Mouse (Mus musculus) embryo, embryonic 11 days (tissue): ENCODE measurements around the gene 4930435E12Rik.

ENCODE experiments used
- DNase-seq: peaks from one replicate; pipeline ENCODE4 v3.0.0-alpha.2; 2015

4930435E12Rik gene

DNA sequence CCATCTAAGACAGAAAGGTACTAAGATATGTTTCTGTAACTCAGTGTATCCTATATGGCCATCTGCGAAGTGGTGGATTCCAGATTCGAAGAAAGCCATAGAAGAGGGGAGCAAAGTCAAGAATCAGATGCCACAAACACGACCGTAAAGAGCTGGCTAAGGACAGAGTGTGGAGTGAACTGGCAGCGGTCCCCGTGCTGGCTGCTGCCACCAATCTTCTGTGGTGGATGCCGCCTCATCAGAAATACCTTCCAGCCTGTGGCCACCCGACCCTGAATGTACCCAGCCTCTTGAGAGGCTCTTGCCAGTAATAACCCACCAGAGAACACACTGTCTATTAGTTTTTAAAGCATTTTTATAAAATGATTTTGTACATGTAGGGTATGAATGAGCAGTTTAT, 60.2 kb downstream of the 4930435E12Rik start:
- DNase-seq, result no peak

DNA sequence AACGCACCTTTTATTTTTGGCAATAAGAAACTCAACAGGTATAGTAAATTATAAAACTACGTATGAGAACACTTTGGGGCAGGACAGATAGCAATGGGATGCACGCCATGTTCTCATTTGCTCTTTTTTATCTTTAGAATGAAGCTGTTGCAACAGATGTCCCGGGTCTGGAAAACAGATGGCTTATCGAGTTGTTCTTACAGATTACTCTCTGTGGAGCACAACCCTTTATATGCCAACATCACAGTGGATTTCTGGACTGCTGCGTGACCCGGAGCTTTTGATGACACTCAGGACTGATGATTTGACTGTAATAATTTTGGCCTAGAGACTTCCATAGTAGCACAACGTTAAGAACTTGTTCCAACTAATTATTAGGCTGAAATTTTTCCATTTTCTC, 60.8 kb downstream of the 4930435E12Rik start:
- DNase-seq, result no peak

DNA sequence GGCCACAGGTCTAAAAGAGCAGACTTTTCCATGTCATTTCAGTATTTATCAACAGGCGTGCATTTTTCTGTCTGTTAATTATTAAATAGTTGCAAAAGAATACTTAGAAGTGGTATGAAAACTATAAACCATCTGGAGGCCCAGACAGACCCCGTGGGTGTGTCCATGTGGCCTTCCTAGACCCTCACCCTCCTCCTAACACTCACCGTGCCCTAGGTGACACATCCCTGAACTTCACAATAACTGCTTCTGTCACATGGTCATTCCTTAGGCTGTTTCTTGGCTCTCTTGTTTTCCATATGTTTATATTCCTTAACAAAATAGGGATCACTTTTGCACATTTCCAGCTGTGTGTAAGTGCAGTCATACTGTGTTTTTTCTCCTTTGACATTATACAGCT, 61.9 kb downstream of the 4930435E12Rik start:
- DNase-seq, result no peak

DNA sequence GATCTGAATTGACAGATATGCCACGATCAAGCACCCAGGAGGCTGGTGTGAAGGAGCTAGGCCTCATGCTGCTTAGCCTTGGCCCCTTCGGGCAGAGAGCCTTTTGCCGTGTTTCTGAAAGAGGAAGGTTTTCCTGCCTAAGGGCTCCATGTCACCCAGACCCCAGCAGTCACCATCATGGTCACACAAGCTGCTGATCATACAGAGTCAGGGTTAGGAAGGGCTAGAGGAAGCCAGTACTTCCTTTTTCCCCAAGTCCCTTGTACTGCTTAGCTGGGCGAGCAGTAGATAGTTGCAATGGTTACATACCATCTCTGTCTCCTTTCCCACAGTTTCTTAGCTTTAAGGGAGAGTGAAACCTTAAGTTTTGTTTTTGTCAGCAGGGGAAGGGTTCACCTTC, 65.0 kb downstream of the 4930435E12Rik start:
- DNase-seq, result no peak

DNA sequence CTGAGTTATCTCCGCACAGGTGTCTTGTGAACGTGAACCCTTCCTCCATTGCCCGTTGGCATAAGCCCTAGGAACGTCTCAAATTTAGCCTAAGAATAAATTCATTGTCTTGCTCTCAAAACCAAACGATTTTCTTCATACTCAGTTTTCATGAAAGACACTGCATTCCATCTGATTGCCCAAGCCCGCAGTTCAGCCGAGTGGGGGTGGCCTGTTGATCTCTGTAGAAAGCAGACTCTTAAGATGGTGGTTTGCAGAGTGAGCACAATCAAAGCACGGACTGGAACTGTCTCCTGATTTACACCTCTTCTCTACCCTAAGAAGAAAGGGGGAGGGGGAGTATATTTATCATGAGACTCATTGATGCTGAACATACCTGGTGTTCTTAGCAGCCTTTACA, 66.1 kb downstream of the 4930435E12Rik start:
- no peak for DNase-seq
